Mouse (Mus musculus) cerebral cortex, adult 2 months (tissue): Measurements from ENCODE around the gene Gm38431.

Experiments
- WGBS: fragments of 180-500 bp; shearing (Covaris S2); methylation state at CpG from one replicate; pipeline ENCODE4 v1.1.7; 2018; 5-methylcytosine and 5-hydroxymethylcytosine counted together

Gm38431 gene

GRCm38 (mm10) chr9:21091707-21092320 is at the start of gene Gm38431, which contains the start of gene Raver1:
Gm38431 (minus strand) TSS chr9:21091997.
Raver1 (minus strand) TSS chr9:21092008.
- under 1% methylated on average over 54 of the region's 54 CpGs for WGBS

- 81% methylated on average over 4 of the region's 4 CpGs for WGBS
Measured at GRCm38 (mm10) chr9:21138386-21138785, 46.6 kb upstream of the Gm38431 start.

- 48% methylated on average over 3 of the region's 3 CpGs for WGBS
Measured at GRCm38 (mm10) chr9:21137229-21137628, 45.4 kb upstream of the Gm38431 start.

- WGBS = 56% methylated on average over 6 of the region's 6 CpGs
Measured at GRCm38 (mm10) chr9:21136401-21136800, 44.6 kb upstream of the Gm38431 start.

- WGBS = 56% methylated on average over 1 of the region's 1 CpGs
Measured at GRCm38 (mm10) chr9:21135941-21136381, 44.2 kb upstream of the Gm38431 start.

GRCm38 (mm10) chr9:21135329-21135890 is 43.6 kb upstream of the Gm38431 start:
- 79% methylated on average over 4 of the region's 4 CpGs for WGBS

GRCm38 (mm10) chr9:21134595-21135328 is 43.0 kb upstream of the Gm38431 start:
- WGBS = 63% methylated on average over 9 of the region's 9 CpGs

- WGBS = 82% methylated on average over 9 of the region's 9 CpGs
Measured at GRCm38 (mm10) chr9:21133064-21133707, 41.4 kb upstream of the Gm38431 start.

GRCm38 (mm10) chr9:21132102-21132775 is 40.4 kb upstream of the Gm38431 start:
- WGBS = 58% methylated on average over 12 of the region's 12 CpGs

GRCm38 (mm10) chr9:21131059-21131956 is 39.5 kb upstream of the Gm38431 start, which contains the start of gene Tyk2:
Tyk2 (minus strand) TSS chr9:21131243.
- 5% methylated on average over 37 of the region's 37 CpGs for WGBS

- WGBS = 74% methylated on average over 2 of the region's 2 CpGs
Measured at GRCm38 (mm10) chr9:21126259-21126627, 34.4 kb upstream of the Gm38431 start.

- WGBS = 86% methylated on average over 9 of the region's 9 CpGs
Measured at GRCm38 (mm10) chr9:21125502-21126258, 33.9 kb upstream of the Gm38431 start.

GRCm38 (mm10) chr9:21124837-21125236 is 33.0 kb upstream of the Gm38431 start:
- 88% methylated on average over 5 of the region's 5 CpGs for WGBS

GRCm38 (mm10) chr9:21121483-21121882 is 29.7 kb upstream of the Gm38431 start:
- WGBS = 86% methylated on average over 16 of the region's 16 CpGs

- 81% methylated on average over 6 of the region's 6 CpGs for WGBS
Measured at GRCm38 (mm10) chr9:21117073-21117472, 25.3 kb upstream of the Gm38431 start.

- 95% methylated on average over 8 of the region's 8 CpGs for WGBS
Measured at GRCm38 (mm10) chr9:21115105-21115504, 23.3 kb upstream of the Gm38431 start.

- WGBS = 79% methylated on average over 7 of the region's 7 CpGs
Measured at GRCm38 (mm10) chr9:21114190-21114589, 22.4 kb upstream of the Gm38431 start.

GRCm38 (mm10) chr9:21113751-21114150 is 22.0 kb upstream of the Gm38431 start:
- WGBS = 92% methylated on average over 6 of the region's 6 CpGs

- WGBS = 68% methylated on average over 23 of the region's 23 CpGs
Measured at GRCm38 (mm10) chr9:21107607-21108237, 15.9 kb upstream of the Gm38431 start.
